Mouse (Mus musculus) thymus, adult 2 months (tissue): ENCODE measurements around the gene Ccdc42. TPM values are rescaled to one million over a fixed set of nuclear protein-coding genes. Genes with fewer than 3 reads are reported as not detected.

Experiments
- DNase-seq: peaks from one replicate; pipeline ENCODE4 v3.0.0; 2021
- H3K27ac ChIP-seq: fragments of 200-500 bp; 2 replicates; pipeline ENCODE4 v1.5.1; 2012; ENCODE audit warnings: low read length, control low read depth; ENCODE audit not compliant: control insufficient read depth, insufficient read depth
- H3K27me3 ChIP-seq: fragments of 200-500 bp; 2 replicates; pipeline ENCODE4 v1.6.1; 2012; ENCODE audit warnings: mild to moderate bottlenecking, low read length, moderate library complexity, mixed read lengths; ENCODE audit not compliant: control insufficient read depth, insufficient read depth
- H3K36me3 ChIP-seq: fragments of 200-500 bp; 2 replicates; pipeline ENCODE4 v1.6.1; 2012; ENCODE audit warnings: mild to moderate bottlenecking, low read length, moderate library complexity; ENCODE audit not compliant: control insufficient read depth, insufficient read depth
- H3K4me1 ChIP-seq: fragments of 200-500 bp; replicated peaks from 2 replicates; pipeline ENCODE4 v1.6.1; 2012; ENCODE audit warnings: low read length; ENCODE audit not compliant: control insufficient read depth, insufficient read depth
- H3K4me3 ChIP-seq: fragments of 200-500 bp; 2 replicates; pipeline ENCODE4 v1.5.1; 2012; ENCODE audit warnings: mild to moderate bottlenecking, low read length, control low read depth, moderate library complexity; ENCODE audit not compliant: control insufficient read depth, insufficient read depth
- CTCF ChIP-seq: fragments of 200-500 bp; IDR thresholded peaks from 2 replicates; pipeline ENCODE4 v1.5.1; 2012; ENCODE audit warnings: mild to moderate bottlenecking, control low read depth, low read length, moderate library complexity, borderline replicate concordance; ENCODE audit not compliant: control insufficient read depth, poor library complexity, insufficient read depth; ENCODE audit errors: extremely low read depth
- POLR2A ChIP-seq: fragments of 200-500 bp; IDR thresholded peaks from 2 replicates; pipeline ENCODE4 v1.6.1; 2012; ENCODE audit warnings: mild to moderate bottlenecking, low read length, control low read depth, moderate library complexity; ENCODE audit not compliant: control insufficient read depth, poor library complexity, insufficient read depth; ENCODE audit errors: extremely low read depth
- WGBS: fragments of 180-500 bp; shearing (Covaris S2); methylation state at CpG from one replicate; pipeline ENCODE4 v1.1.7; 2018; 5-methylcytosine and 5-hydroxymethylcytosine counted together
- polyA plus RNA-seq: library from polyadenylated mRNA; depleted of rRNA; stranded (reverse); fragments of >200 nt; gene quantifications from 2 replicates; pipeline ENCODE4 v1.2.3, GENCODE M21; 2012

Ccdc42 gene
- polyA plus RNA-seq, 1 experiment = not detected

- Histone ChIP-seq H3K4me1 (peaks cover 8% of the 10 kb centered on the region), H3K4me3 (no peak overlapping the region), H3K27ac (no peak overlapping the region), H3K27me3 (no peaks in the 10 kb centered on the region), H3K36me3 (no peaks in the 10 kb centered on the region)
- 83% methylated on average over 4 of the region's 4 CpGs for WGBS
- TF ChIP-seq POLR2A (no peak), CTCF (no peak)
- DNase-seq = no peak
Observed at GRCm38 (mm10) chr11:68550358-68550757, 36.5 kb upstream of the Ccdc42 start.

- WGBS = 22% methylated on average over 8 of the region's 8 CpGs
- H3K4me1 ChIP-seq = peaks cover 8% of the 10 kb centered on the region
- no peaks in the 10 kb centered on the region for H3K36me3 ChIP-seq
- H3K27me3 ChIP-seq = no peaks in the 10 kb centered on the region
- peak; percentile 66 for DNase-seq
- no peak overlapping the region; the same call in 1 of the 2 replicates for H3K27ac ChIP-seq
- TF ChIP-seq POLR2A (no peak), CTCF (no peak)
- H3K4me3 ChIP-seq = no peak overlapping the region
Observed at GRCm38 (mm10) chr11:68553981-68554471, 32.8 kb upstream of the Ccdc42 start.

GRCm38 (mm10) chr11:68555918-68556584 lies 30.8 kb upstream of the Ccdc42 start, which contains the start of gene Mfsd6l:
TSS of gene Mfsd6l (plus strand) at chr11:68556186.
- no peaks in the 10 kb centered on the region for H3K36me3 ChIP-seq
- WGBS = 44% methylated on average over 37 of the region's 37 CpGs
- no peak for DNase-seq
- TF ChIP-seq CTCF (no peak), POLR2A (no peak)
- no peak within 1 kb of the TSS for H3K4me3 ChIP-seq
- no peaks in the 10 kb centered on the region for H3K27me3 ChIP-seq
- H3K27ac ChIP-seq = no peak within 1 kb of the TSS
- H3K4me1 ChIP-seq = peaks cover 14% of the 10 kb centered on the region

- peak; percentile 37 for DNase-seq
- Histone ChIP-seq H3K27me3 (no peaks in the 10 kb centered on the region), H3K36me3 (no peaks in the 10 kb centered on the region), H3K4me1 (peaks cover 9% of the 10 kb centered on the region; the same call in 1 of the 2 replicates), H3K4me3 (no peak overlapping the region), H3K27ac (no peak overlapping the region)
- WGBS = 70% methylated on average over 1 of the region's 1 CpGs
- TF ChIP-seq POLR2A (no peak), CTCF (no peak)
Observed at GRCm38 (mm10) chr11:68559546-68559945, 27.3 kb upstream of the Ccdc42 start.

- Histone ChIP-seq H3K4me1 (peaks cover 9% of the 10 kb centered on the region; the same call in 1 of the 2 replicates), H3K27me3 (no peaks in the 10 kb centered on the region), H3K36me3 (no peaks in the 10 kb centered on the region), H3K27ac (no peak overlapping the region), H3K4me3 (no peak overlapping the region)
- no peak for DNase-seq
- no peak for TF ChIP-seq CTCF
- TF ChIP-seq POLR2A = no peak
- WGBS = 88% methylated on average over 11 of the region's 11 CpGs
Observed at GRCm38 (mm10) chr11:68561957-68562950, 24.6 kb upstream of the Ccdc42 start.

GRCm38 (mm10) chr11:68564356-68565031 lies 22.3 kb upstream of the Ccdc42 start:
- peaks cover 9% of the 10 kb centered on the region; the same call in 1 of the 2 replicates for H3K4me1 ChIP-seq
- no peaks in the 10 kb centered on the region for H3K27me3 ChIP-seq
- no peaks in the 10 kb centered on the region for H3K36me3 ChIP-seq
- no peak overlapping the region for H3K27ac ChIP-seq
- WGBS = 86% methylated on average over 13 of the region's 13 CpGs
- DNase-seq = no peak
- H3K4me3 ChIP-seq = no peak overlapping the region
- TF ChIP-seq POLR2A (no peak), CTCF (no peak)
